Mouse (Mus musculus): ENCODE results near the gene Olfr406.

Olfr406 gene

DNA sequence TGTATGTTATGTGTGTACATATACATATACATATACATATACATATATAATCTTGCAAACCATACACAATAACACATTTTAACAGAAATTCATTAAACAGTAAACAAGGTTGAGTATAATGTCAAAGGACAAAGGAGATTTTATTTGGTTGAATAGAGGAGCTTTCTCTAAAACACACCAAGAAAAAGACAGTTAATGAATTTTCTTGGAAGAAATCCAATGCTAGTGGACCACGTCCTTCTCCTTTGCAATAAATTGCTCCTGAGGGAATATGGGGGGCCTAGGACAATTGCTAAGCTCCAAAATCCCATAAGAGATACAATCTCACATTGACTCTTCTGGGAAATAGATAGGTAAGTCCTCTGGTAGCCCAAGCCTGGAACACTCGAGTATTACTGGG, at the start of gene Olfr406:
TSS of gene Olfr406 (plus strand) at position 301 of the 400 bp plus-strand sequence.
- no peak for DNase-seq

DNA sequence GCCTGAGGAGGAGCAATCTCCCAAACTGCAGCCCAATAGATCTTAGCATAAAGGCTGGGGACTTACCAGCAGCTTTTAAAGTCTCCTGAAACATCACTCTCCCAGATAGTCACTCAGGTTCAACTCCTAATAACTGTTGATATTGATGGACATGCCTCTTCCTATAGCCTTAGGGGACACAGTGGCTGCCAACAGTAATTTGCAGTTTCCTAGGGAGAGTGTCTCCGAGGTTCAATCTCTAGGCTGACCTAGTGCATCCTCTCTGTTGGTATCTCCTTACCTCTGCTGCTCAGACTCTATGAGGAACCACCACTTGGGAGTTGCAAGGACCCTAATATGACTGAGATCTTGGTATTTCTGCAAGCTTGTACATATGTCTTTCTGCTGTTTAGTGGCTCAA, 48.3 kb upstream of the Olfr406 start, which contains the start of gene Olfr43:
TSS of gene Olfr43 (minus strand) at position 101 of the 400 bp plus-strand sequence.
- no peak for DNase-seq

DNA sequence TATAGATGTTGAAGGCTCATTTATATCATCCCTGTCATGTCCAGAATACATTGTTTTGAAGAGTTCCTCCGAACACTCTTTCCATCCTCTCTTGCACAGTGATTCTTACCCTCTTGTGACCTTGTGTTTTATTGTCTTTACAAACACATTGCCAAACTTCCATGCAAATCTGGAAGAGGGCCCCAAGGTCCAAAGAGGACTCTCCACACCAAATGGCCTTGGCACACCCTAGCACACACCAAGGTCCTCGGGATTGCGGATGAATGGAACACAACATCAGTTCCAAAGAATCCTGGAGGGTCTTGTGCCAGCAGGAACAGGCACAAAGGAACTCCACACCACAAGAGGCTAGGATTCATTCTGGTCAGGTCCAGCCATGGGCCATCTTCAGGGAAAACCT, 18.4 kb upstream of the Olfr406 start:
- DNase-seq, result no peak

DNA sequence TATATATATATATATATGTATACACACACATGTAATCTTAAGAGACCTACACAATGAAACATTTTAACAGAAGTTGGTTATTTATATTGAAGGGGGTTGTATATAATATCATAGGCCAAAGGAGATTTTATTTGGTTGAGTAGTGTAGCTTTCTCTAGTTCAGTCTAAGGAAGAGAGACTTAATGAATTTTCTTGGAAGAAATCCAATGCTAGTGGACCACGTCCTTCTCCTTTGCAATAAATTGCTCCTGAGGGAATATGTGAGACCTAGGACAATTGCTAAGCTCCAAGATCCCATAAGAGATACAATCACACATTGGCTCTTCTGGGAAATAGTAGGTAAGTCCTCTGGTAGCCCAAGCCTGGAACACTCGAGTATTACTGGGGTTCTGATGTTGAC, 23.8 kb downstream of the Olfr406 start, which contains the start of gene Olfr59:
TSS of gene Olfr59 (plus strand) at position 301 of the 400 bp plus-strand sequence.
- DNase-seq, result no peak

DNA sequence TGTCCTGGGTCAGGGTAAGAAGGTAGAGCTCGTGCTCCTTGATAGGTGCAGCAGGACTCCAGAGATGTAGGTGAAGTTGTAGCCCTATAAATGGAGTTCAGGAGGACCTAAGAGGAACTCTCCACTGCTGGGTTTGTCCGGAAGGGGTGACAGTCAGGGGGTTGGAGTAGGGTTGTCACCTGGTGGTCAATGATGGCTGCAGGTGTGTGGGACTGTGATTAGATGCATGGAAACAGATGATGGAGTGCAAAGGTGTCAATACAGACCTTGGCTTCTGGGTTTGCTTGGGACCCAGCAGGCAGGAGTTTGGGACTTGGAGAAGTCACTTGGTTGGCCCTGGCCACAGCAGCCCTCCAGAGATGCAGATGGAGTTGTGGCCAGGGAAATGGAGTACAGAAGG, 27.6 kb downstream of the Olfr406 start:
- DNase-seq, result no peak

Data from cerebellum, postnatal 36 days (tissue).